Mouse (Mus musculus): Measurements from ENCODE around the gene Bloc1s4.

Gene Bloc1s4

GRCm38 (mm10) chr5:36748536-36749061, at the start of gene Bloc1s4:
TSS of gene Bloc1s4 (minus strand) at chr5:36748650.
- peak; percentile 95 for DNase-seq

GRCm38 (mm10) chr5:36797291-36797690, 48.8 kb upstream of the Bloc1s4 start:
- DNase-seq = no peak

GRCm38 (mm10) chr5:36796296-36797014, 48.0 kb upstream of the Bloc1s4 start, which contains the start of gene Mrfap1:
TSS of gene Mrfap1 (minus strand) at chr5:36796772.
- DNase-seq = peak; percentile 95

- peak; percentile 73 for DNase-seq
Observed at GRCm38 (mm10) chr5:36795647-36796295, 47.3 kb upstream of the Bloc1s4 start.

- no peak for DNase-seq
Observed at GRCm38 (mm10) chr5:36791861-36792260, 43.4 kb upstream of the Bloc1s4 start.

GRCm38 (mm10) chr5:36786052-36786451, 37.6 kb upstream of the Bloc1s4 start:
- no peak for DNase-seq

GRCm38 (mm10) chr5:36779512-36779911, 31.1 kb upstream of the Bloc1s4 start:
- DNase-seq = no peak

- DNase-seq = no peak
Observed at GRCm38 (mm10) chr5:36778901-36779300, 30.5 kb upstream of the Bloc1s4 start.

GRCm38 (mm10) chr5:36777186-36777585, 28.7 kb upstream of the Bloc1s4 start:
- no peak for DNase-seq

- DNase-seq = no peak
Observed at GRCm38 (mm10) chr5:36776021-36776575, 27.6 kb upstream of the Bloc1s4 start.

- DNase-seq = no peak
Observed at GRCm38 (mm10) chr5:36775317-36775716, 26.9 kb upstream of the Bloc1s4 start.

- no peak for DNase-seq
Observed at GRCm38 (mm10) chr5:36772586-36772985, 24.1 kb upstream of the Bloc1s4 start.

- no peak for DNase-seq
Observed at GRCm38 (mm10) chr5:36769603-36770002, 21.2 kb upstream of the Bloc1s4 start.

- no peak for DNase-seq
Observed at GRCm38 (mm10) chr5:36766958-36767703, 18.7 kb upstream of the Bloc1s4 start.

- no peak for DNase-seq
Observed at GRCm38 (mm10) chr5:36759848-36760247, 11.4 kb upstream of the Bloc1s4 start.

GRCm38 (mm10) chr5:36757033-36757432, 8.6 kb upstream of the Bloc1s4 start:
- no peak for DNase-seq

GRCm38 (mm10) chr5:36750119-36751078, 1.9 kb upstream of the Bloc1s4 start:
- no peak for DNase-seq

GRCm38 (mm10) chr5:36747794-36748535, 485 bp downstream of the Bloc1s4 start:
- DNase-seq = no peak

GRCm38 (mm10) chr5:36747071-36747470, 1.4 kb downstream of the Bloc1s4 start:
- DNase-seq = no peak

- peak; percentile 84 for DNase-seq
Observed at GRCm38 (mm10) chr5:36742126-36742848, 6.2 kb downstream of the Bloc1s4 start.
